Mouse (Mus musculus) C2C12 (cell line): ENCODE measurements around the gene Vasn. TPM values are rescaled to one million over a fixed set of nuclear protein-coding genes. Genes with fewer than 3 reads are reported as not detected.

ENCODE experiments used
- H3K27me3 ChIP-seq: one replicate; pipeline ENCODE4 v1.6.1; 2011; ENCODE audit not compliant: control insufficient read depth, insufficient read depth, insufficient read length
- H3K36me3 ChIP-seq: one replicate; pipeline ENCODE4 v1.6.1; 2011; ENCODE audit not compliant: control insufficient read depth, insufficient read depth
- H3K4me3 ChIP-seq: one replicate; pipeline ENCODE4 v1.5.1; 2011; ENCODE audit warnings: mild to moderate bottlenecking, control low read depth; ENCODE audit not compliant: poor library complexity, insufficient read depth, severe bottlenecking
- H3K79me2 ChIP-seq: one replicate; pipeline ENCODE4 v1.6.1; 2011; ENCODE audit not compliant: control insufficient read depth, insufficient read depth
- H3K79me3 ChIP-seq: one replicate; pipeline ENCODE4 v1.6.1; 2011; ENCODE audit warnings: low read depth, control low read depth
- H3ac ChIP-seq: one replicate; pipeline ENCODE3; 2011; ENCODE audit warnings: low read depth; ENCODE audit not compliant: control insufficient read depth, insufficient read length
- CEBPB ChIP-seq: IDR thresholded peaks from one replicate; pipeline ENCODE4 v1.6.1; 2011; ENCODE audit warnings: low read depth, mild to moderate bottlenecking, control low read depth, moderate library complexity
- CTCF ChIP-seq: IDR thresholded peaks from one replicate; pipeline ENCODE4 v1.5.1; 2011; ENCODE audit not compliant: control insufficient read depth, insufficient read depth, insufficient read length
- FOSL1 ChIP-seq: IDR thresholded peaks from one replicate; pipeline ENCODE4 v1.8.0; 2011; ENCODE audit warnings: mild to moderate bottlenecking, low read length; ENCODE audit not compliant: poor library complexity, insufficient read depth, severe bottlenecking
- MAX ChIP-seq: IDR thresholded peaks from one replicate; pipeline ENCODE4 v1.6.1; 2011; ENCODE audit warnings: mild to moderate bottlenecking, control low read depth
- MYOD1 ChIP-seq: IDR thresholded peaks from one replicate; pipeline ENCODE4 v1.6.1; 2011; ENCODE audit warnings: low read depth; ENCODE audit not compliant: control insufficient read depth, insufficient read length
- MYOG ChIP-seq: IDR thresholded peaks from one replicate; pipeline ENCODE4 v1.6.1; 2011; ENCODE audit not compliant: control insufficient read depth, insufficient read length; ENCODE audit errors: extremely low read depth
- USF1 ChIP-seq: IDR thresholded peaks from one replicate; pipeline ENCODE4 v1.6.1; 2011; ENCODE audit warnings: low read depth, mild to moderate bottlenecking, control low read depth, moderate library complexity
- long read RNA-seq, 2 experiments: library from polyadenylated mRNA; unstranded; transcript quantifications; one replicate each; pipeline ENCODE4 v2.0.0; 2019 to 2020
- polyA plus RNA-seq: library from polyadenylated mRNA; unstranded; fragments of >200 nt; fragmentation: generic; extraction: Trizol; gene quantifications from one replicate; pipeline ENCODE4 v1.2.1, GENCODE M21; 2012; ENCODE audit warnings: missing spikeins

The Vasn gene
- 49.6 TPM for polyA plus RNA-seq
- long read RNA-seq, experiment 1, transcript Vasn-201 (2 exons, 2,829 nt), result major isoform, 9 of 24 reads
- long read RNA-seq, experiment 1, partial matches to known transcripts, result 15 of 24 reads
- long read RNA-seq, experiment 1, other reads (novel, unspliced or antisense), result 0 of 24 reads
- long read RNA-seq, experiment 2, transcript Vasn-201 (2 exons, 2,829 nt), result major isoform, 107 of 112 reads
- long read RNA-seq, experiment 2, partial matches to known transcripts, result 0 of 112 reads
- long read RNA-seq, experiment 2, other reads (novel, unspliced or antisense), result 4 of 112 reads

- Histone ChIP-seq H3K27me3 (no peaks in the 10 kb centered on the region), H3K79me3 (peaks cover 28% of the 10 kb centered on the region), H3ac (peak within 1 kb of the TSS; percentile 92), H3K4me3 (peak within 1 kb of the TSS; percentile 93), H3K79me2 (peaks cover 48% of the 10 kb centered on the region), H3K36me3 (peaks cover 5% of the 10 kb centered on the region)
- TF ChIP-seq FOSL1 (no peak), MYOD1 (no peak), USF1 (no peak), CEBPB (no peak), MAX (no peak), CTCF (no peak), MYOG (no peak)
Observed at GRCm38 (mm10) chr16:4639831-4640237, at the start of gene Vasn, which contains the start of gene Dnaja3. Vasn (plus strand) TSS chr16:4639941. Dnaja3 (plus strand) TSS chr16:4639989.

- peaks cover 32% of the 10 kb centered on the region for H3K79me2 ChIP-seq
- H3K79me3 ChIP-seq, result peaks cover 13% of the 10 kb centered on the region
- no peaks in the 10 kb centered on the region for H3K27me3 ChIP-seq
- no peak for TF ChIP-seq FOSL1
- no peak for TF ChIP-seq CEBPB
- no peak for TF ChIP-seq MAX
- no peak for TF ChIP-seq USF1
- TF ChIP-seq MYOD1, result no peak
- TF ChIP-seq CTCF, result no peak
- no peak for TF ChIP-seq MYOG
- no peak overlapping the region for H3K4me3 ChIP-seq
- H3K36me3 ChIP-seq, result no peaks in the 10 kb centered on the region
- H3ac ChIP-seq, result no peak overlapping the region
Observed at GRCm38 (mm10) chr16:4590236-4590635, 49.5 kb upstream of the Vasn start.

DNA sequence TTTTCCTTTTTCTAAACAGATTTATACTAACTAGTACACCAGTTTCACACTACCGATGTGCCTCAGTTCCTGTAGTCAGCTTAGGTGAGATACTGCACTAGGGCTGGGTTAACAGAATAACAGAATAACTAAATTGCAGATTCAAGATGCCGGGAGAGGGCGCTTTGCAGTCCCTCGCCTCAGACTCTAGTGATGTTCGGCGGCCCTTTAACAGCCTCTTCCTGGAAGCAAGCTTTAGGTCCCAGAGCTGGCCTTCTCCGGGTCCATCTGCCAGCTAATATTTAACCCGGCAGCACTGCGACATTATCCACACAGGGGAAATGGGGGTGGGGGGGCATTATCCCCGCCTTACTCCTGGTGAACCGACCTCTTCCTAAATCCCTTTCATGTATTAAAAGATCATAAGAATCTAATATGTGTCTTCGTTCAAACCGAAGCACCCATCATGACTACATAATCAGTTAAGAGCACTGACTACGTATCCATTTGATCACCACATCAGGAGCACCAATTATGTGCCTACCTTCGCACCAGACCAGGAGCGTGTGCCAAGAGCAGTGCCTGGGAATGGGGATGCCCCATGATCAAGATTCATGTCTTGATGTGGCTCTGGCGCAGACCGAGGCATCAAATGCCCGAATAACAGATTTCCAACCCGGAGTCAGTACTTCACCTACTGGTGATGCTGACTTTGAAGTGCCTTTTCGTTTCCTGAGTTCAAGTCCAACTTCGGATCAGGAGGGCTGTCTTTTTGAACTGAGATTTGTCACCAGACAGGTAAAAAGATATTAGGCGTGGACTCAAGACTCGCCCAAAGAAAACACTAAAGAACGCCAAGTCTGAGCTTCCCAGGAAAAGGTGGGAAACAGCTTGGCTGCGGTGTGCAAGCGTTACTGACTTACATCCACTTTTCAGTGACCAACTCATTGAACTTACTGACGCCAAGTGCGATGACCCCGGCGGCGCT, 46.5 kb upstream of the Vasn start:
- TF ChIP-seq CEBPB, result no peak
- TF ChIP-seq USF1, result no peak
- peak; percentile 40 for TF ChIP-seq CTCF
- TF ChIP-seq FOSL1, result no peak
- Histone ChIP-seq H3K4me3 (peak overlapping the region; percentile 61), H3K27me3 (no peaks in the 10 kb centered on the region), H3K36me3 (peaks cover 7% of the 10 kb centered on the region), H3ac (peak overlapping the region; percentile 32), H3K79me3 (peaks cover 40% of the 10 kb centered on the region), H3K79me2 (peaks cover 62% of the 10 kb centered on the region)

GRCm38 (mm10) chr16:4593971-4594813, 45.5 kb upstream of the Vasn start, which contains the start of gene Glis2:
Glis2 (plus strand) TSS chr16:4594713.
- Histone ChIP-seq H3K79me3 (peaks cover 50% of the 10 kb centered on the region), H3K36me3 (peaks cover 9% of the 10 kb centered on the region), H3K27me3 (no peaks in the 10 kb centered on the region), H3K79me2 (peaks cover 72% of the 10 kb centered on the region), H3K4me3 (peak within 1 kb of the TSS; percentile 61), H3ac (peak within 1 kb of the TSS; percentile 99)
- TF ChIP-seq MYOD1 (no peak), MAX (no peak), CEBPB (no peak), MYOG (no peak), FOSL1 (no peak), CTCF (no peak), USF1 (no peak)
